Mouse (Mus musculus) neural tube, embryonic 15.5 days (tissue): ENCODE measurements around the gene Casc3. TPM values are rescaled to one million over a fixed set of nuclear protein-coding genes. Genes with fewer than 3 reads are reported as not detected.
A peak's percentile ranks its signal among the peaks of the same experiment; 100 is the strongest.

Experiments
- ATAC-seq: fragments of 200-750 bp; cut with Nextera tagmentation; 2 replicates; pipeline ENCODE4 v1.8.0; 2017; ENCODE audit warnings: mild to moderate bottlenecking, moderate TSS enrichment, moderate library complexity; ENCODE audit not compliant: low FRiP score
- H3K27ac ChIP-seq: fragments of 300-500 bp; sonication (generic); replicated peaks from 2 replicates; pipeline ENCODE4 v1.5.1; 2015; ENCODE audit warnings: mild to moderate bottlenecking, inconsistent platforms
- H3K27me3 ChIP-seq: fragments of 300-500 bp; sonication (generic); replicated peaks from 2 replicates; pipeline ENCODE4 v1.6.1; 2015; ENCODE audit warnings: inconsistent platforms
- H3K36me3 ChIP-seq: fragments of 300-500 bp; sonication (generic); 2 replicates; pipeline ENCODE4 v1.6.1; 2015; ENCODE audit warnings: inconsistent platforms
- H3K4me1 ChIP-seq: fragments of 300-500 bp; sonication (generic); 2 replicates; pipeline ENCODE4 v1.6.1; 2015; ENCODE audit warnings: inconsistent platforms
- H3K4me2 ChIP-seq: fragments of 300-500 bp; sonication (generic); 2 replicates; pipeline ENCODE4 v1.6.1; 2015; ENCODE audit warnings: inconsistent platforms, mild to moderate bottlenecking, moderate library complexity
- H3K4me3 ChIP-seq: fragments of 300-500 bp; sonication (generic); replicated peaks from 2 replicates; pipeline ENCODE4 v1.5.1; 2015; ENCODE audit warnings: mild to moderate bottlenecking, inconsistent platforms
- H3K9ac ChIP-seq: fragments of 300-500 bp; sonication (generic); replicated peaks from 2 replicates; pipeline ENCODE4 v1.6.1; 2015; ENCODE audit warnings: mild to moderate bottlenecking, inconsistent platforms
- H3K9me3 ChIP-seq: fragments of 300-500 bp; sonication (generic); replicated peaks from 2 replicates; pipeline ENCODE4 v1.6.1; 2016; ENCODE audit warnings: inconsistent platforms
- WGBS: fragments of 180-500 bp; shearing (Covaris S2); methylation state at CpG from one replicate; pipeline ENCODE4 v1.1.7; 2015; ENCODE audit warnings: mixed read lengths; 5-methylcytosine and 5-hydroxymethylcytosine counted together
- polyA plus RNA-seq: library from polyadenylated mRNA; unstranded; fragments of >200 nt; fragmentation: Nextera tagmentation; extraction: Ambion mirVana; gene quantifications from 2 replicates; pipeline ENCODE4 v1.2.1, GENCODE M21; 2015

Casc3 gene
- polyA plus RNA-seq, 1 experiment from 2014 or later = 46.8 TPM

GRCm38 (mm10) chr11:98839402-98839801, 34.7 kb downstream of the Casc3 start:
- Histone ChIP-seq H3K4me1 (peaks cover 35% of the 10 kb centered on the region), H3K27ac (no peak overlapping the region), H3K4me3 (no peak overlapping the region), H3K27me3 (no peaks in the 10 kb centered on the region), H3K36me3 (peaks cover under 1% of the 10 kb centered on the region), H3K4me2 (peak overlapping the region; percentile 83; the same call in 1 of the 2 replicates), H3K9me3 (no peaks in the 10 kb centered on the region), H3K9ac (no peak overlapping the region)
- ATAC-seq = no peak
- WGBS = 52% methylated on average over 6 of the region's 6 CpGs

GRCm38 (mm10) chr11:98839897-98840296, 35.2 kb downstream of the Casc3 start:
- no peak for ATAC-seq
- Histone ChIP-seq H3K9ac (no peak overlapping the region), H3K4me1 (peaks cover 35% of the 10 kb centered on the region), H3K4me2 (no peak overlapping the region), H3K27me3 (no peaks in the 10 kb centered on the region), H3K9me3 (no peaks in the 10 kb centered on the region), H3K4me3 (no peak overlapping the region), H3K27ac (no peak overlapping the region), H3K36me3 (no peaks in the 10 kb centered on the region)
- WGBS = 66% methylated on average over 10 of the region's 10 CpGs

- no peak for ATAC-seq
- Histone ChIP-seq H3K9me3 (no peaks in the 10 kb centered on the region), H3K9ac (no peak overlapping the region), H3K4me1 (peaks cover 21% of the 10 kb centered on the region), H3K36me3 (peaks cover 16% of the 10 kb centered on the region; the same call in 1 of the 2 replicates), H3K4me3 (no peak overlapping the region), H3K4me2 (no peak overlapping the region), H3K27ac (no peak overlapping the region), H3K27me3 (no peaks in the 10 kb centered on the region)
- WGBS = 62% methylated on average over 13 of the region's 13 CpGs
Measured at GRCm38 (mm10) chr11:98846016-98846415, 41.3 kb downstream of the Casc3 start.

- Histone ChIP-seq H3K36me3 (peaks cover 18% of the 10 kb centered on the region), H3K4me3 (no peak overlapping the region), H3K27ac (no peak overlapping the region), H3K4me2 (no peak overlapping the region), H3K9me3 (no peaks in the 10 kb centered on the region), H3K4me1 (peaks cover 24% of the 10 kb centered on the region), H3K9ac (no peak overlapping the region), H3K27me3 (no peaks in the 10 kb centered on the region)
- 69% methylated on average over 19 of the region's 19 CpGs for WGBS
- no peak for ATAC-seq
Measured at GRCm38 (mm10) chr11:98846865-98847604, 42.3 kb downstream of the Casc3 start.

GRCm38 (mm10) chr11:98849196-98849894, 44.6 kb downstream of the Casc3 start:
- no peak for ATAC-seq
- H3K4me3 ChIP-seq = no peak overlapping the region
- H3K9me3 ChIP-seq = no peaks in the 10 kb centered on the region
- peaks cover 18% of the 10 kb centered on the region for H3K36me3 ChIP-seq
- peak overlapping the region; percentile 49 for H3K4me2 ChIP-seq
- no peaks in the 10 kb centered on the region for H3K27me3 ChIP-seq
- peak overlapping the region; percentile 29; the same call in 1 of the 2 replicates for H3K9ac ChIP-seq
- H3K27ac ChIP-seq = no peak overlapping the region
- H3K4me1 ChIP-seq = peaks cover 24% of the 10 kb centered on the region
- 11% methylated on average over 19 of the region's 19 CpGs for whole genome bisulfite sequencing

GRCm38 (mm10) chr11:98850100-98851093, 45.7 kb downstream of the Casc3 start:
- Histone ChIP-seq H3K4me1 (peaks cover 24% of the 10 kb centered on the region), H3K27ac (peak overlapping the region; percentile 51), H3K4me2 (peak overlapping the region; percentile 49), H3K9me3 (no peaks in the 10 kb centered on the region), H3K36me3 (peaks cover 18% of the 10 kb centered on the region), H3K27me3 (no peaks in the 10 kb centered on the region), H3K4me3 (peak overlapping the region; percentile 25), H3K9ac (peak overlapping the region; percentile 29)
- 55% methylated on average over 26 of the region's 26 CpGs for WGBS
- peak; percentile 68 for ATAC-seq

- Histone ChIP-seq H3K4me2 (no peak overlapping the region), H3K27me3 (no peaks in the 10 kb centered on the region), H3K27ac (no peak overlapping the region), H3K4me1 (peaks cover 22% of the 10 kb centered on the region), H3K9me3 (no peaks in the 10 kb centered on the region), H3K9ac (no peak overlapping the region), H3K4me3 (no peak overlapping the region), H3K36me3 (peaks cover 3% of the 10 kb centered on the region; the same call in 1 of the 2 replicates)
- no peak for ATAC-seq
- 88% methylated on average over 8 of the region's 8 CpGs for WGBS
Measured at GRCm38 (mm10) chr11:98854116-98854515, 49.4 kb downstream of the Casc3 start.

GRCm38 (mm10) chr11:98854659-98855058, 50.0 kb downstream of the Casc3 start:
- Histone ChIP-seq H3K9ac (no peak overlapping the region), H3K27ac (no peak overlapping the region), H3K4me1 (peaks cover 16% of the 10 kb centered on the region), H3K9me3 (no peaks in the 10 kb centered on the region), H3K4me3 (no peak overlapping the region), H3K27me3 (no peaks in the 10 kb centered on the region), H3K36me3 (peaks cover 3% of the 10 kb centered on the region; the same call in 1 of the 2 replicates), H3K4me2 (no peak overlapping the region)
- WGBS = 89% methylated on average over 2 of the region's 2 CpGs
- no peak for ATAC-seq

- Histone ChIP-seq H3K4me2 (no peak overlapping the region), H3K4me3 (no peak overlapping the region), H3K36me3 (no peaks in the 10 kb centered on the region), H3K9ac (no peak overlapping the region), H3K4me1 (peaks cover 8% of the 10 kb centered on the region), H3K9me3 (no peaks in the 10 kb centered on the region), H3K27me3 (no peaks in the 10 kb centered on the region), H3K27ac (no peak overlapping the region)
- WGBS = 34% methylated on average over 14 of the region's 14 CpGs
- ATAC-seq = no peak
Measured at GRCm38 (mm10) chr11:98858759-98859731, 54.3 kb downstream of the Casc3 start.

- Histone ChIP-seq H3K36me3 (peaks cover 11% of the 10 kb centered on the region; the same call in 1 of the 2 replicates), H3K4me3 (peak within 1 kb of the TSS; percentile 66), H3K27ac (peak within 1 kb of the TSS; percentile 96), H3K4me1 (peaks cover 26% of the 10 kb centered on the region), H3K9ac (peak within 1 kb of the TSS; percentile 68), H3K27me3 (no peaks in the 10 kb centered on the region), H3K4me2 (peak within 1 kb of the TSS; percentile 74), H3K9me3 (no peaks in the 10 kb centered on the region)
- peak; percentile 91 for ATAC-seq
- WGBS = 6% methylated on average over 40 of the region's 41 CpGs
Measured at GRCm38 (mm10) chr11:98863028-98863750, 58.5 kb downstream of the Casc3 start, which contains the start of gene Wipf2. Gene Wipf2, plus strand, starts transcription at chr11:98863638.
